Mouse (Mus musculus): ENCODE data around the gene Ppp1r3d.

Ppp1r3d gene

GRCm38 (mm10) chr2:178413481-178414260 is 601 bp downstream of the Ppp1r3d start:
- ATAC-seq (ENCODE audit: low TSS enrichment) = no peak

DNA sequence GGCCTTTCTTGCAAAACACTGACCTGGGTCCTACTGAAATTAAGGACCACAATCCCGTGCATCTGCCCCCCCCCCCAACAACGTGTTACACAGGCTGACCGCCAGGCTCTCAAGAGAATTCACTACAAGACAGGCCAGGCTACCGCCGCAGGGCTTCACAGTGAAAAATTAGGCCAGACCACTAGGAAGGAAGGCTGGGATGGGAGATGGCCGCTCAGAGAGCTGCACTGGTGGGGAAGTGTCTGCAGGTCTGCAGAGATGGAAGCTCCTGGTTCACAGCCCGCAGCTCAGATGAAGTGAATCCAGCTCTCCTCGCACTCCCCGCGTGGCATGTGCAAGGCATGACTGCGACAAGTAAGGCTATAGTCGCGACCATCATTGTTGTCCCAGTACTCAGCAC is 1.2 kb downstream of the Ppp1r3d start:
- no peak for ATAC-seq (ENCODE audit: low TSS enrichment)

- ATAC-seq (ENCODE audit: low TSS enrichment) = peak; percentile 38
These were observed 1.7 kb downstream of the Ppp1r3d start for GRCm38 (mm10) chr2:178412598-178412997.

GRCm38 (mm10) chr2:178410286-178410685 is 4.0 kb downstream of the Ppp1r3d start:
- no peak for ATAC-seq (ENCODE audit: low TSS enrichment)

DNA sequence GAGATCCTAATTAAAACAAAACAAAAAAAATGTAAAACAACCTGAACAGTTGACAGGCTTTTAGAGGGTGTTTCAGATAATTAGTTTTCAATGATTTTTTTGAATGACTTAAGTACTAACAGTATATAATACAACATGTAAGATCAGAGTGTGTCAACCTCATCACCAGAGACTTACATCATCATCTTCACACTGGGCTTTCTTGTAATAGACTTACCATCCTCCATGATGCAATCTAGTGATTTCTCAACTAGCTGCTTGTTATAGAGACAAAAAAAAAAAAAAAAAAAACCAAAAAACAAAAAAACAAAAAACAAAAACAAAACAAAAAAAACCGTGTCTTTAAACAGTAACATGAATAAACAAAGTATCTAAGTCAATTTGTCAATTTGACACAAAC is 5.2 kb downstream of the Ppp1r3d start:
- no peak for ATAC-seq (ENCODE audit: low TSS enrichment)

DNA sequence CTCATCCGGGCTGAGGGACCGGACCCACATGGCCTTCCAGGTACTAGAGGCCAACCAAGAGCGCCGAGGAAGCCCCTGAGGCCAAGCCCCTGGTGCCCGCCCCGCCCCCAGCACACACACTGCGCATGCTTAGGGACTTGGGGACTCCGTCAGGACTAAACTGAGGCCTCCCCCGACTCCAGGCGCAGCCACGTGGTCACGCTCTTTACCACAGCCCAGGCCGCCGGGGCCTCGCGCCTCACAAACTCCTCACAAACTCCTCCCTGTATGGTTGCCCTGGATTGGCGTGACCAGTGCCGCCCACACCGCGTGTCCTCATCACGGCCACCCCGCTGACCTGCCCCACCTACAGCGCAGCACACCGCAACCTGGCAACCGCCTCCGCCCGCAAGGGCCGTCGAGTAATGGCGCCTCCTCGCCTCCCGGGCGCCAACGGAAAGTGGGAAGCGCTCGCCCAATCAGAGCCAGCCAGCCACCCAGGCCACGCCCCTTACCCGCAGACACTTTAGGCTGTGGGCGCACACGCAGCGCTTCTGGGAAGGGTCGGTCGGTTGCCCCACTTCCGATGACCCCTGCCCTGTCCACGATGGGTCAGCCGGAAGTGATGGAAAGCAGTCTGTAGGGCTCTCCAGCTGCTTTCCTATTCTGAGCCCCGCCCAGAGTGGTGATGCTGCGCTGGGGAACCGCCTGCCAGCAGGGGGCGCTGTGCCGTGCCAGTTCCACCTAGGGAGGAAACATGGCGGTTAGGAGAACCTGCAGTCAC is 7.0 kb downstream of the Ppp1r3d start, which contains the start of gene Sycp2:
TSS of gene Sycp2 (minus strand) at position 633 of the 763 bp plus-strand sequence.
- ATAC-seq (ENCODE audit: low TSS enrichment) = no peak

Measured in frontal cortex, adult (tissue).